Mouse (Mus musculus) bone marrow, adult 2 months (tissue): ENCODE results near the gene Rasip1.

Experiments
- CTCF ChIP-seq: fragments of 200-500 bp; IDR thresholded peaks from 2 replicates; pipeline ENCODE4 v1.5.1; 2011; ENCODE audit warnings: low read length, control low read depth; ENCODE audit not compliant: control insufficient read depth, insufficient read depth
- POLR2A ChIP-seq: fragments of 200-500 bp; IDR thresholded peaks from 2 replicates; pipeline ENCODE4 v1.6.1; 2011; ENCODE audit warnings: low read depth, mild to moderate bottlenecking, control low read depth, low read length, borderline replicate concordance; ENCODE audit not compliant: control insufficient read depth

DNA sequence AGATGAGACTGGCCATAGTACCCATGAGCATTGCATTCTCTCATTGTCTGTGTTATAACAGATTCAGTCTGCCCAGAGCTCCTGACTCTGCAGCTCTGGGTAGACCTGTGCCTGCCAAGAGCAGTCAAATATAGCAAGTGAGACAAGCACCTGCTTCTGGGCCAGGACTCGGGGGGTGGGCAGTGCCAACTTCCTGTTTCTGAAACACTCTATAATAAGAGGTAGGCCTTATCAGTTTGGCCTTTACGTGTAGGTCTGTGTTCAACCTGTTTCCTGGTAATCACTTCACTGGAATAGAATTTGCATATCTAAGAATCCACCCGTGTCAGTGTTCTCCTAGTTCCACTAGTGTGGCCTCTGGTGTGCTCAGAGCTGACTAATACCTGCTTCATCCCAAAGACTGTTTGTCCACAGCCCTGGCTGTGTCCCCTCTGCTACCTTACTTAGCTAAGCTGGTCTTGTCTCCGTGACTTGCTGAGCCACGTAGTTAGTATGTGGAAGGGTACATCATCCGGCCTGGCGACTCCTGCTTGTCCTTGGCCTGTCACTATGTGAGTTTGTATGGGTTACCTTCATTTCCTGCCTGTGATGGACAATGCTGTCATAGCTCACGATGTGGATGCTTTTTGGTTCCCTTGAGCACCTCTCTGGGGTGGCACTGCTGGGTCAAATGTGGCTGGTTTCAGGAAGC, 53.9 kb downstream of the Rasip1 start:
- TF ChIP-seq CTCF (no peak), POLR2A (no peak)
